Mouse (Mus musculus): Measurements from ENCODE around the gene Nkain2. TPM values are rescaled to one million over a fixed set of nuclear protein-coding genes. Genes with fewer than 3 reads are reported as not detected.

The Nkain2 gene
- polyA plus RNA-seq (2016; fragmentation: Nextera tagmentation; extraction: Ambion mirVana): 4.1 and 5.3 TPM in 2 replicates

- H3K9me3 ChIP-seq (replicated peaks): no peaks in the 10 kb centered on the region
Observed at GRCm38 (mm10) chr10:32889652-32890506, at the start of gene Nkain2. TSS of gene Nkain2 (minus strand) at chr10:32890462.

GRCm38 (mm10) chr10:32939853-32940252, 49.6 kb upstream of the Nkain2 start:
- no peak for ATAC-seq (ENCODE audit: low FRiP score)
- H3K4me2 ChIP-seq (replicated peaks): no peak overlapping the region
- 96% methylated on average over 3 of the region's 3 CpGs for WGBS

More at GRCm38 (mm10) chr10:32889652-32890506, at the start of gene Nkain2:
- Histone ChIP-seq H3K4me3 (peak within 1 kb of the TSS; percentile 85), H3K27me3 (no peaks in the 10 kb centered on the region), H3K36me3 (no peaks in the 10 kb centered on the region), H3K27ac (peak within 1 kb of the TSS; percentile 72), H3K4me2 (replicated peaks) (peak within 1 kb of the TSS; percentile 66), H3K9ac (peak within 1 kb of the TSS; percentile 82), H3K4me1 (no peaks in the 10 kb centered on the region)
- peak; percentile 85 for ATAC-seq (ENCODE audit: low FRiP score)
- WGBS: under 1% methylated on average over 57 of the region's 81 CpGs

GRCm38 (mm10) chr10:32895093-32895492, 4.8 kb upstream of the Nkain2 start:
- no peaks in the 10 kb centered on the region for H3K4me1 ChIP-seq
- H3K4me2 ChIP-seq (replicated peaks): no peak overlapping the region
- no peak overlapping the region for H3K4me3 ChIP-seq
- no peaks in the 10 kb centered on the region for H3K9me3 ChIP-seq (replicated peaks)
- H3K27me3 ChIP-seq: no peaks in the 10 kb centered on the region
- ATAC-seq (ENCODE audit: low FRiP score): no peak
- H3K36me3 ChIP-seq: no peaks in the 10 kb centered on the region
- no peak overlapping the region for H3K9ac ChIP-seq
- no peak overlapping the region for H3K27ac ChIP-seq

More at GRCm38 (mm10) chr10:32939853-32940252, 49.6 kb upstream of the Nkain2 start:
- Histone ChIP-seq H3K27ac (no peak overlapping the region), H3K9me3 (replicated peaks) (no peaks in the 10 kb centered on the region), H3K36me3 (no peaks in the 10 kb centered on the region), H3K9ac (no peak overlapping the region), H3K27me3 (no peaks in the 10 kb centered on the region), H3K4me3 (no peak overlapping the region), H3K4me1 (no peaks in the 10 kb centered on the region)

GRCm38 (mm10) chr10:32890507-32891131, 357 bp upstream of the Nkain2 start:
- peak overlapping the region; percentile 72; the same call in 1 of the 2 replicates for H3K27ac ChIP-seq
- H3K9ac ChIP-seq: peak overlapping the region; percentile 82
- H3K27me3 ChIP-seq: no peaks in the 10 kb centered on the region
- no peaks in the 10 kb centered on the region for H3K4me1 ChIP-seq
- H3K4me3 ChIP-seq: peak overlapping the region; percentile 85
- peak; percentile 70 for ATAC-seq (ENCODE audit: low FRiP score)
- peak overlapping the region; percentile 66 for H3K4me2 ChIP-seq (replicated peaks)
- 4% methylated on average over 13 of the region's 13 CpGs for WGBS
- no peaks in the 10 kb centered on the region for H3K9me3 ChIP-seq (replicated peaks)
- H3K36me3 ChIP-seq: no peaks in the 10 kb centered on the region

- no peak for ATAC-seq (ENCODE audit: low FRiP score)
- H3K9ac ChIP-seq: no peak overlapping the region
- no peaks in the 10 kb centered on the region for H3K27me3 ChIP-seq
- H3K4me3 ChIP-seq: no peak overlapping the region
- H3K9me3 ChIP-seq (replicated peaks): no peaks in the 10 kb centered on the region
- 63% methylated on average over 6 of the region's 6 CpGs for WGBS
- H3K4me1 ChIP-seq: no peaks in the 10 kb centered on the region
- H3K36me3 ChIP-seq: no peaks in the 10 kb centered on the region
- H3K27ac ChIP-seq: no peak overlapping the region
- H3K4me2 ChIP-seq (replicated peaks): no peak overlapping the region
Observed at GRCm38 (mm10) chr10:32881977-32882376, 8.3 kb downstream of the Nkain2 start.

GRCm38 (mm10) chr10:32870691-32871406, 19.4 kb downstream of the Nkain2 start:
- no peaks in the 10 kb centered on the region for H3K9me3 ChIP-seq (replicated peaks)
- no peak overlapping the region for H3K4me3 ChIP-seq
- no peak for ATAC-seq (ENCODE audit: low FRiP score)
- H3K27ac ChIP-seq: no peak overlapping the region
- no peaks in the 10 kb centered on the region for H3K4me1 ChIP-seq
- 82% methylated on average over 1 of the region's 1 CpGs for WGBS
- no peaks in the 10 kb centered on the region for H3K27me3 ChIP-seq
- H3K9ac ChIP-seq: no peak overlapping the region
- H3K4me2 ChIP-seq (replicated peaks): no peak overlapping the region
- no peaks in the 10 kb centered on the region for H3K36me3 ChIP-seq

- no peak overlapping the region for H3K27ac ChIP-seq
- H3K27me3 ChIP-seq: no peaks in the 10 kb centered on the region
- H3K4me3 ChIP-seq: no peak overlapping the region
- H3K4me2 ChIP-seq (replicated peaks): no peak overlapping the region
- ATAC-seq (ENCODE audit: low FRiP score): no peak
- no peak overlapping the region for H3K9ac ChIP-seq
- H3K4me1 ChIP-seq: no peaks in the 10 kb centered on the region
- 33% methylated on average over 1 of the region's 1 CpGs for WGBS
- H3K36me3 ChIP-seq: no peaks in the 10 kb centered on the region
- H3K9me3 ChIP-seq (replicated peaks): no peaks in the 10 kb centered on the region
Observed at GRCm38 (mm10) chr10:32869541-32869940, 20.7 kb downstream of the Nkain2 start.

GRCm38 (mm10) chr10:32815210-32815883, 74.9 kb downstream of the Nkain2 start:
- Histone ChIP-seq H3K27me3 (no peaks in the 10 kb centered on the region), H3K4me3 (no peak overlapping the region), H3K36me3 (no peaks in the 10 kb centered on the region), H3K9me3 (replicated peaks) (no peaks in the 10 kb centered on the region), H3K9ac (no peak overlapping the region), H3K4me2 (replicated peaks) (no peak overlapping the region), H3K4me1 (no peaks in the 10 kb centered on the region), H3K27ac (no peak overlapping the region)
- WGBS: 80% methylated on average over 4 of the region's 4 CpGs
- 0 out of 2 replicates have a peak, but pooled peaks have one; percentile 22 for ATAC-seq (ENCODE audit: low FRiP score)

GRCm38 (mm10) chr10:32796215-32796614, 94.0 kb downstream of the Nkain2 start:
- no peaks in the 10 kb centered on the region for H3K4me1 ChIP-seq
- H3K4me2 ChIP-seq (replicated peaks): no peak overlapping the region
- no peaks in the 10 kb centered on the region for H3K9me3 ChIP-seq (replicated peaks)
- no peak overlapping the region for H3K9ac ChIP-seq
- no peak overlapping the region for H3K27ac ChIP-seq
- H3K4me3 ChIP-seq: no peak overlapping the region
- H3K36me3 ChIP-seq: no peaks in the 10 kb centered on the region
- no peaks in the 10 kb centered on the region for H3K27me3 ChIP-seq
- 70% methylated on average over 2 of the region's 2 CpGs for WGBS
- ATAC-seq (ENCODE audit: low FRiP score): no peak

GRCm38 (mm10) chr10:32790541-32790940, 99.7 kb downstream of the Nkain2 start:
- no peaks in the 10 kb centered on the region for H3K9me3 ChIP-seq (replicated peaks)
- ATAC-seq (ENCODE audit: low FRiP score): no peak

GRCm38 (mm10) chr10:32782732-32783359, 107.4 kb downstream of the Nkain2 start:
- no peak overlapping the region for H3K4me3 ChIP-seq
- H3K9ac ChIP-seq: no peak overlapping the region
- WGBS: 80% methylated on average over 3 of the region's 3 CpGs
- no peaks in the 10 kb centered on the region for H3K9me3 ChIP-seq (replicated peaks)
- H3K4me1 ChIP-seq: no peaks in the 10 kb centered on the region
- no peak for ATAC-seq (ENCODE audit: low FRiP score)
- H3K36me3 ChIP-seq: no peaks in the 10 kb centered on the region
- H3K27me3 ChIP-seq: no peaks in the 10 kb centered on the region
- no peak overlapping the region for H3K27ac ChIP-seq
- no peak overlapping the region for H3K4me2 ChIP-seq (replicated peaks)

More at GRCm38 (mm10) chr10:32790541-32790940, 99.7 kb downstream of the Nkain2 start:
- Histone ChIP-seq H3K4me3 (no peak overlapping the region), H3K9ac (no peak overlapping the region), H3K4me1 (no peaks in the 10 kb centered on the region), H3K27me3 (no peaks in the 10 kb centered on the region), H3K27ac (no peak overlapping the region), H3K36me3 (no peaks in the 10 kb centered on the region), H3K4me2 (replicated peaks) (no peak overlapping the region)

Measured in hindbrain, embryonic 12.5 days (tissue).